Mouse (Mus musculus) stomach, postnatal 0 days (tissue): ENCODE results near the gene Vmn1r32.

ENCODE experiments used
- CTCF ChIP-seq: IDR thresholded peaks from 2 replicates; pipeline ENCODE4 v1.5.1; 2016; ENCODE audit warnings: antibody characterized with exemption, low read depth, mild to moderate bottlenecking, moderate library complexity
- EP300 ChIP-seq: optimal IDR thresholded peaks from 2 replicates; pipeline ENCODE3; 2016; ENCODE audit warnings: antibody characterized with exemption

- TF ChIP-seq CTCF = no peak
- no peak for TF ChIP-seq EP300
These were observed 31.5 kb downstream of the Vmn1r32 start for GRCm38 (mm10) chr6:66528386-66528785.
